Mouse (Mus musculus): ENCODE measurements around the gene Efcab10. TPM values are rescaled to one million over a fixed set of nuclear protein-coding genes. Genes with fewer than 3 reads are reported as not detected.

Gene Efcab10
- total and polyA plus RNA-seq, 3 experiments = not detected

DNA sequence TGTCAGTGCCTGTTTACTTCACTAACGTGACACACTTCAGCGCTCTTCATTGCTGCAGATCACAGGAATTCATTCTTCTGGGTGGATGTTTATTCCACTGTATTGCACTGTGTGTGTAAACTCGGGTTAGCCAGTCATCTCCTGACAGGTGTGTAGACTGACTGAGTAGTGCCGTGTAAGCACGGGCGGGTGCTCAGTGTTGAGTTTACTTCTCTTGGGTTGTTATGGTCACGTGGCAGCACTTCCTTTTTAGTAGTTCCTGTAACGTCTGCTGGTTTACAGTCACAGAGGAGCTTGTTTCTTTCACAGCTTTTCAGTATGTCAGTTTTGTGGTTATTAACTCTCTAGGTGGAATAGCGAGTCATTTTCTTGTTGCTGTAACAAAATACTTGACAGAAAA, 39.2 kb downstream of the Efcab10 start:
- peak; percentile 72 for TF ChIP-seq USF2 (conservative IDR thresholded peaks at IDR 0.05; ENCODE audit: low read depth, low read length)
- no peak for TF ChIP-seq MAFK (IDR thresholded peaks at IDR 0.05; ENCODE audit: insufficient replicate concordance, low read length)
- TF ChIP-seq USF1 (IDR thresholded peaks at IDR 0.05; ENCODE audit: low read depth, low read length) = peak; percentile 62
- H3K4me2 ChIP-seq (ENCODE audit: insufficient read depth, low read depth, poor library complexity, severe bottlenecking) = peak overlapping the region; percentile 15; the same call in 1 of the 2 replicates
- peaks cover 43% of the 10 kb centered on the region for H3K79me2 ChIP-seq (replicated peaks; ENCODE audit: control insufficient read depth, extremely low read depth, insufficient read depth, poor library complexity, severe bottlenecking)
- DNase-seq (ENCODE audit: extremely low read depth) = peak; percentile 45
- H3K4me3 ChIP-seq (replicated peaks in 1 of 3; ENCODE audit: low read depth in 2 of 3, low read length in 2 of 3, poor library complexity in 1 of 3) = peak overlapping the region in 1 of 3 experiments; percentile 8
- dilution Hi-C loops (cut with MboI; ENCODE audit: extremely low pct_ligation_motif_present, extremely low pct_unique_long_range_greater_than_20kb, low sequenced_read_pairs) (no loop called here), in situ Hi-C loops (cut with MboI; ENCODE audit: low pct_ligation_motif_present, low pct_unique_long_range_greater_than_20kb, low sequenced_read_pairs) (no loop called here)
- H3K27ac ChIP-seq (ENCODE audit: insufficient read depth, low read depth) = no peak overlapping the region
- H3K27me3 ChIP-seq (replicated peaks) = no peaks in the 10 kb centered on the region
- peaks cover 19 to 32% of the 10 kb centered on the region in 2 experiments for H3K36me3 ChIP-seq (replicated peaks in 1 of 2; ENCODE audit: control insufficient read depth in 1 of 2, insufficient read depth in 1 of 2, low read length in 1 of 2)
- H3K9me3 ChIP-seq (replicated peaks; ENCODE audit: low read length) = no peaks in the 10 kb centered on the region
- no peak overlapping the region for H3K9ac ChIP-seq (ENCODE audit: insufficient read depth, low read depth)
- H3K4me1 ChIP-seq (ENCODE audit: control insufficient read depth in 1 of 2, insufficient read depth in 2 of 2) = peaks cover 4 to 25% of the 10 kb centered on the region in 2 experiments

DNA sequence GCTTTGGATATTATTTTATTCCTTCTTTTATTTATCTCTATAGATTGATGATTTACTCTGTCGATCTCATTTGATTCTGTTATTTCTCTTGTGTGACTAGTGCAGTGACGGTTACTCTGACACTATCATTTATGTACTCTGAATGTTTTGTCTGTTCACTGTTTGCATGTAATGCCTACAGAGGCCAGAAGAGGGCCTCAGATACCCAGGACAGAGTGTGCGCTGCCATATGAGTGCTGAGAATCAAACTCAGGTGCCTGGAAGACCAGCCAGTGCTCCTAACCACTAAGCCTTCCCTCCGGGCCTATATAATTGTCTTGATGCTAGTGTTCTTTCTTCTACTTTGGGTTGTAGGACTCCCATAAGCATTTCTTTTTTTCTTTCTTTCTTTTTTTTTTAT, 40.1 kb downstream of the Efcab10 start:
- TF ChIP-seq TBP (conservative IDR thresholded peaks at IDR 0.05; ENCODE audit: low read depth, low read length) (no peak), MEF2A (IDR thresholded peaks at IDR 0.05; ENCODE audit: borderline replicate concordance, low read depth, low read length) (no peak), CTCF (conservative IDR thresholded peaks at IDR 0.05 in 1 of 2, IDR thresholded peaks at IDR 0.05 in 1 of 2; ENCODE audit: low read depth in 2 of 2, low read length in 2 of 2) (peak; percentile 12 to 25; a peak in 2 of 4 replicates)
- no peaks in the 10 kb centered on the region for H3K9me3 ChIP-seq (replicated peaks; ENCODE audit: low read length)
- dilution Hi-C loops (cut with MboI; ENCODE audit: extremely low pct_ligation_motif_present, extremely low pct_unique_long_range_greater_than_20kb, low sequenced_read_pairs) (no loop called here), in situ Hi-C loops (cut with MboI; ENCODE audit: low pct_ligation_motif_present, low pct_unique_long_range_greater_than_20kb, low sequenced_read_pairs) (no loop called here)
- H3K4me1 ChIP-seq (ENCODE audit: control insufficient read depth in 1 of 2, insufficient read depth in 2 of 2) = peaks cover 4 to 23% of the 10 kb centered on the region in 2 experiments
- H3K4me3 ChIP-seq (replicated peaks in 1 of 3; ENCODE audit: low read depth in 2 of 3, low read length in 2 of 3, poor library complexity in 1 of 3) = no peak overlapping the region
- no peak overlapping the region for H3K4me2 ChIP-seq (ENCODE audit: insufficient read depth, low read depth, poor library complexity, severe bottlenecking)
- H3K27me3 ChIP-seq (replicated peaks) = no peaks in the 10 kb centered on the region
- no peak overlapping the region for H3K9ac ChIP-seq (ENCODE audit: insufficient read depth, low read depth)
- H3K36me3 ChIP-seq (replicated peaks in 1 of 2; ENCODE audit: control insufficient read depth in 1 of 2, insufficient read depth in 1 of 2, low read length in 1 of 2) = peaks cover 22 to 36% of the 10 kb centered on the region in 2 experiments
- DNase-seq (ENCODE audit: extremely low read depth) = peak; percentile 27
- no peak overlapping the region for H3K27ac ChIP-seq (ENCODE audit: insufficient read depth, low read depth)
- H3K79me2 ChIP-seq (replicated peaks; ENCODE audit: control insufficient read depth, extremely low read depth, insufficient read depth, poor library complexity, severe bottlenecking) = peaks cover 40% of the 10 kb centered on the region

Other genes with a start within 250 kb of the Efcab10 start
- gene Atxn7l1, start 247.2 kb upstream of the Efcab10 start, total RNA-seq (2012; rRNA removed) = 8.6 and 9.7 TPM in 2 replicates
- 8.2 and 9.0 TPM in 2 replicates for gene Atxn7l1, start 247.2 kb upstream of the Efcab10 start, total RNA-seq (2014; rRNA removed)
- 51.3 and 55.7 TPM in 2 replicates for gene Atxn7l1, start 247.2 kb upstream of the Efcab10 start, polyA plus RNA-seq (2012; ENCODE audit: insufficient read length, low read depth)
- 19.2 and 20.5 TPM in 2 replicates for gene Twistnb, start 34.8 kb downstream of the Efcab10 start, total RNA-seq (2012; rRNA removed)
- 51.2 and 60.2 TPM in 2 replicates for gene Twistnb, start 34.8 kb downstream of the Efcab10 start, total RNA-seq (2014; rRNA removed)
- 33.1 and 34.4 TPM in 2 replicates for gene Twistnb, start 34.8 kb downstream of the Efcab10 start, polyA plus RNA-seq (2012; ENCODE audit: insufficient read length, low read depth)